Mouse (Mus musculus): ENCODE measurements around the gene Hdac1.
"Not testable (repeated sequence)": the region's sequence is repeated elsewhere in the genome, so short reads cannot be mapped to it uniquely, and the experiment has no call there.

Hdac1 gene

GRCm38 (mm10) chr4:129561184-129561583 lies 18.7 kb upstream of the Hdac1 start:
- in situ Hi-C loops (cut with MboI, MseI): loop anchor here (25.0 kb wide), 1 partner anchor 1351 kb away; the partner anchor contains the start of gene Laptm5

DNA sequence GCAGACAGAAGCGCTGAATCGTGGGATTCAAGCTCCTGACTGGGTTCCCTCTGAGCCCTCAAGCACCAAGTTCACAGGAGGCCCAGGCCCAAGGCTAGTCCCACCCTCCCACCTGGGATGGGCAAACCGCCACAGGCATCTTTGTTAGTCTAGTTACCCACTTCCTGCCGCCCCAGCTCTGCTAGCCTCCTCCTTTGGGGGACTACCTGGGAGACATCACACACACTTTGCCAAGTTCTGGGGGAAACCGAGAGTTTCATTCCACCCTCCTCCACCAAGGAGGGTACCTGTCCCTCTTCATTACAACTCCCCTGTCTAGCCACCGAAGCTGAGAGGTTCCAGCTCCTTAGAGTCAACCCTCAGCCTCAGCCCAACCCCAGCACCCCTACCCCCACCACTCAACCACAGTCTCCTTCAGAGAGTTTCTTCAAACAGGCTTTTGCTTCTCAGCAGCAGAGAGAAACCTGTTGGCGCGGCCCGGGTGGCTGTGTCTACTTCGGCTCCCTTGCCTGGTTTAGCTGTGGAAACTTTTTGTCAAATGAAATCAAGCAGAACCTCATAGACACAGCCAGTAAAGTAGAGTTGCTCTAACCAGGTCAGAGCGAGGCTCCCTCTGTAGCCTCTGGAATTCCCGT lies 15.9 kb upstream of the Hdac1 start:
- in situ Hi-C loops (cut with MboI, MseI): loop anchor here (5.0 to 25.0 kb wide), 2 partner anchors 44 to 1354 kb away; partner anchors contain the start of genes Eif3i, Laptm5 and Tmem234

DNA sequence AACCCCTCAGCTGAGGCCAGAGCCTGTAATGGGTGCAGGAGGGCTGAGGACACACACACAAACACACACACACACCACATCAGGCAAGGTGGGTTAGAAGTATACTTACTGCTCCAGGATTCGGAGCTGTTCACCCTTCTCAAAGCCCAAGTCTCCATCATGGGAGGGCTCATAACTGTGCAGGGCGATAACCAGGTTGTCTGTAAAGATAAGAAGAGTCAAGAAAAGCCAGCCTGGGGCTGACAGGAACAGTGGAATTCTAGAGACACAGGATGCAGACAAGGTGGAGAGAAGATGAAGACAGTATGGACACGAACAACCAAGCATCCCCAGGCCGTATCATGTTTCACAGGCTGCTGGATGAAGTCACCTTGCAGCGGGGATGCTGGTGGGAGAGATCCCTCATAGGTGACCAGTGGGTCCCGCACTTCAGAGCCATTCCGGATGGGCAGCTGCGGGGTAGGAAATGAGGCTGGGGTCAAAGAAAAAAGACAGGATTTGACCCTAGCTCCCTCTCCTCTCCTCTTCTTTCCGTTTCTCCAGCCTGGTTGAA lies 14.8 kb upstream of the Hdac1 start:
- in situ Hi-C loops (cut with MboI, MseI): loop anchor here (5.0 to 25.0 kb wide), 2 partner anchors 45 to 1355 kb away; partner anchors contain the start of genes Eif3i, Laptm5 and Tmem234

- in situ Hi-C loops (cut with MboI, MseI): loop anchor here (5.0 to 25.0 kb wide), 2 partner anchors 46 to 1356 kb away; partner anchors contain the start of genes Eif3i, Laptm5 and Tmem234
Observed at GRCm38 (mm10) chr4:129556532-129557223, 14.2 kb upstream of the Hdac1 start.

DNA sequence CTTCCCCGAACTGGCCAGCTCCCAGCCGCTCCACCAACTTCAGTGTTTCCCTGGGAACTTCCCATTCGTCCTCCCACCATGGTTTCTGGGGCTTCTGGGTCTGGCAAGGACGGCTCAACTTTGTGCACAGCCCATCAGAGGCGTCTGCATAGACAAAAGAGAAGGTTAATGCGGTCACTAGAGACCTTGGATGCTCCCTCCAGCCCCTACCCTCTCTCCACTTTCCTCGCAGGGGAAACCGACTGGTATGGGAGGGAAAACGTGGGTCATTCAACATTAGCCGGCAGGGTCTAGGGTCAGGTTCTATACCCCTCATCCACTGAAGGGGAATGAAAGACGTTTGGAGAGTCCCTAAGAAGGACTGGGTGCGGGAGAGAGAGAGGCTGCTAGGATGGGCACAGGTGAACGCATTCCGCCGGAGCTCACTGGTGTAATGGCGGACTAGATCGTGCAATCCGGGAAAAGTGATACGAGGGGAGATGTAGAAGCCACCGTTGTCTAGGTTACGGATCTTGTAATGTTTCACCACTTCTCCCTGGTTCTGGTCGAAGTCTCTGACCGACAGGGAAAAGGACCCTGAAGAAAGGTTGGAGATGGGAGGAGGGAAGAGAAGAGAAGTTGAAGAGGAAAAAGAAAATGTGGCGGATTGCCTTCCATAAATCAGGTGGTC lies 13.5 kb upstream of the Hdac1 start:
- in situ Hi-C loops (cut with MboI, MseI): loop anchor here (5.0 to 25.0 kb wide), 2 partner anchors 46 to 1356 kb away; partner anchors contain the start of genes Eif3i, Laptm5 and Tmem234

DNA sequence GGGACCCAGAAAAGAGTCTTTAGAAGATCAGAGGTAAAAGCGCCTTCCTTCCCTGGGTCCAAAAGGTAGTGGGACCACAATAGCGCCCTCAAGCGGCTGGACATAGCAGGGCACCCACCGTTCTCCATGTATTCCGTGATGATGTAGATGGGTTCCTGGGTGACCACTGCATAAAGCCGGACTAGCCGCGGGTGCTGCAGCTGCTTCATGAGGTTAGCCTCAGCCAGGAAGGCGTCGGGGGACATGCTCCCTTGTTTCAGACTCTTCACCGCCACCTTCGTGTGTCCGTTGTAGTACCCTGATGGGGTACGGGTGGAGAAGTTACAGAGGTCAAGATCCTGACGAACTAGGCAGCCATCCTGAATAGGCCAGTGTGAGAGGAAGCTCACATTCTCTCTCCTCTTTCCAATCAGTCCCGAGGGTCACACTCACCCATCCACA lies 12.9 kb upstream of the Hdac1 start:
- in situ Hi-C loops (cut with MboI, MseI): loop anchor here (5.0 to 25.0 kb wide), 2 partner anchors 47 to 1357 kb away; partner anchors contain the start of genes Eif3i, Laptm5 and Tmem234

- in situ Hi-C loops (cut with MboI, MseI): loop anchor here (25.0 kb wide), 1 partner anchor 1358 kb away; the partner anchor contains the start of gene Laptm5
Observed at GRCm38 (mm10) chr4:129554512-129554911, 12.0 kb upstream of the Hdac1 start.

DNA sequence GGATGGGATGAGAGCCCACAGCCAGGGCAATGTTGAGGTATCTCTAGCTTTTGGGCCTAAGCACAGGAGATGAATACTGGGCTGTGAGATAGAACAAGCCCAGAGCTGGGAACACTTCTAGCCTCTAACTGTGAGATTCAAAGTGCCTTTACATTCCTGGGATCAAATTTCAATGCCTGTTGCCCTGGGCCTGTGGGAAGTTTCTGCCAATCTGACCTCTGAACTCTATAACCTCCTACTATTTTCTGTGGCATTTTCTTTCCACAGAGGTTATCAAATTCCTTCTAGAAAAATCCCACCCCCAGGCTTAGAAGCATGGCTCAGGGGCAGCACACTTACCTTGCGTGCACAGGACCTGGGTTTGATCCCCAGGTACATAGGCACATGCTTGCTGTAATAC lies 7.8 kb upstream of the Hdac1 start:
- in situ Hi-C loops (cut with MboI, MseI): loop anchor here (25.0 kb wide), 1 partner anchor 1362 kb away; the partner anchor contains the start of gene Laptm5

GRCm38 (mm10) chr4:129549306-129549705 lies 6.8 kb upstream of the Hdac1 start:
- in situ Hi-C loops (cut with MboI, MseI): no loop called here

DNA sequence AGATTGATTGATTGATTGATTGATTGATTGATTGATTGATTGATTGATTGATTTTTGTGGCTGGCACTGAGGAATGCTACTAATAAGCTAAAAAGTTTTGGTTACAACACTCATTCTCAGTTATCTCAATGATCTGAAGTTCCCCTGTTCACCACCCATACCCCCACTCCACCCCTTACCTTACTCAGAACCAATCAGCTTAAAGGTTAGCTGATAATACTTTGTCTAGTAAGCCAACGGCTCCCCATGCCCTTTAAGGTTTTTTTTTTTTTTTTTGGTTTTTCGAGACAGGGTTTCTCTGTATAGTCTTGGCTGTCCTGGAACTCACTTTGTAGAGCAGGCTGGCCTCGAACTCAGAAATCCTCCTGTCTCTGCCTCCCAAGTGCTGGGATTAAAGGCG lies 5.1 kb upstream of the Hdac1 start:
- in situ Hi-C loops (cut with MboI, MseI): not testable (repeated sequence)

DNA sequence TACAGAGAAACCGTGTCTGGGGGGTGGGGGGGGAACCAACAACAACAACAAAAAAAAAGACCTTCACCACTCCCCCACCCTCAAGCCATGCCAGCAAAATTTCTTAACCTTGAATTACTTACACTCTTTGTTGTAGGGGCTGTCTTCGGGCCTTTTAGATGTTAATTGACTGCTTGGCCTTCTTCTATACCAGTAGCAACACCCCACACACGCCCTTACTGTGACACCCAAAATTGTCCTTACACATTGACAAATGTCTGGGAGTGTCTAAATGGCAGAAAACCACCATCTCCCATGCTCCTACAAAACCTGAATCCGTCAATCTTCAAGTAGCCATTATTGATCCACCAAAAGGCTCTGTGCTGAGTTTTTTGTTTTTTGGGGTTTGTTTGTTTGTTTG lies 1.6 kb upstream of the Hdac1 start:
- in situ Hi-C loops (cut with MboI, MseI): no loop called here

DNA sequence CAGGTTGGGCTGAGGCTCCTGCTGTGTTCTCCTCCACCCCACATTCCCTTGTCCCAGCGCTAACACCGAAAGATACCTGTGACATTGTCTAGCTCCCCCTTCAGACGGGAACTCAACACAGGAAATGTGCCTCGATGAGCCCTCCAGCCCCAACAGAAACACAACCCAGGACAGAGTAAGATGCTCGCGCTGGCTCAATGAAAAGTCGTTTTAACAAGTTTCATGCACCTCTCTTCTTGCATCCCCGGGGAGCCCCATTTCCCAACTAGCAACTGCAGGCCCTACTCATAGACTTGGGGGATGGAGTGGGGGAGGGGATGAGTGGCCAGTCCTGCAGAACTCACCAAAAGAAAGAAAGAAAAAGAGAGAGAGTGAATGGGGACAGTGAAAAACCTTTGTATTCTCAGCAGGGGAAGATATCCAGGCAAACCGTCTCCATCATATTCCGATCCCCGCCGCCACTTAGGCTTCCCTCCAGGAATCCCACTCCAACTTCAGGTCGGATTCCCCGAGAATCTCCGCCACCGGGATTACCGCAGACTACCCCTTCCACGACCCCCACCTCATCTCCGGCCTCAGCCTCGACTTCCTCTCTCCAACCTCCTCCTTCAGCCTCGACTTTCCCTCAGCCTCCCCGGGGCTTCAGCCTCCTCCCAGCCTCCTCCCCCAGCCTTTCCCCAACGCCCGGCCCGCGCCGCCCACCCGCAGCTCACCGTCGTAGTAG lies 483 bp downstream of the Hdac1 start:
- in situ Hi-C loops (cut with MboI, MseI): no loop called here

- in situ Hi-C loops (cut with MboI, MseI): no loop called here
Observed at GRCm38 (mm10) chr4:129540012-129540411, 2.5 kb downstream of the Hdac1 start.

DNA sequence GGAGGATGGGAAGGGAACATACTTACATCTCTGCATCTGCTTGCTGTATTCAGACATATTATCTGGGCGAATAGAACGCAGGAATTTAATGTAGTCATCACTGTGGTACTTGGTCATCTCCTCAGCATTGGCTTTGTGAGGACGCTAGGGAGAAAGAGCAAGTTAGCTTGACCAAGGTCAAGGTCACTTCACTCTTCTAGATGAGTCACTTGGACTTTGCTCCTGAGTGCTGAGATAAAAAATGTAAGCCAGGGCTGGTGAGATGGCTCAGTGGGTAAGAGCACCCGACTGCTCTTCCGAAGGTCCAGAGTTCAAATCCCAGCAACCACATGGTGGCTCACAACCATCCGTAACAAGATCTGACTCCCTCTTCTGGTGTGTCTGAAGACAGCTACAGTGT lies 13.6 kb downstream of the Hdac1 start:
- in situ Hi-C loops (cut with MboI, MseI): not testable (repeated sequence)

GRCm38 (mm10) chr4:129525889-129526288 lies 16.6 kb downstream of the Hdac1 start:
- in situ Hi-C loops (cut with MboI, MseI): no loop called here

- in situ Hi-C loops (cut with MboI, MseI): no loop called here
Observed at GRCm38 (mm10) chr4:129525338-129525737, 17.2 kb downstream of the Hdac1 start.

DNA sequence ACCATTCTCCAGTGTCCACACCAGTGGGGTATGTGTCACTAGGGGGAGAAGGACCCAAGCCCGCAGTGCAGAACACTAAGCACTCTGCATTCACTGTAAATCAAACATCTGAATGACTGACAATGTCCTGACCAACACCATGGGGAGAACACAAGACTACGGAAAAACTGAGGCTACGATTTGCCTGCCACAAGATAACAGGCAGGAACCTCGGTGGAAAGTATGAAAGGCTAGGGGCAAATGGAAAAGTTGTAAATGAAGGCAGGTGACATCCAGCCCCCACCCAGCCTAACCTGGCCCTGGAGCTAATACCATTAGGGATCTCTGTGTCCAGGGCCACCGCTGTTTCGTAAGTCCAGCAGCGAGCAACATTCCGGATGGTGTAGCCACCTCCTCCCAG lies 24.0 kb downstream of the Hdac1 start:
- in situ Hi-C loops (cut with MboI, MseI): no loop called here

DNA sequence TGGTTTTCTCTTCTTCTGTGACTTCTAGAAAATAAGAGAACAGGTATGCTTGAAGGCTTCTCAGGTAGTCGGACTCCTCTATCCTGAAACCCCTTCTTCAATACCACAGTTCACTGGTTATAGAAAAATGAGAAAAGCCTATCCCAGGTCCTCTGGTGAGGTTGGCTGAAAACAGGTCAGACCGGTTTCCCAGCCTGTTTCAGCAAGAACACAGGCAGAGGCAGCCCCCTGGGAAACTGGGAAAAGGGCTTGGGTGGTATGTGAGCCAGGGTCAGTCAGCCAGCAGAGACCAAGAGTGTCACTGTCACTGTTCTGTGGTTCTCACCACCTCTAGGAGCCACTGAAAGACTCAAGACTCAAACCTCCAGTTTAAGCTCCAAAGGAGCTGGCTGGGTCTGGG lies 25.6 kb downstream of the Hdac1 start:
- in situ Hi-C loops (cut with MboI, MseI): no loop called here

DNA sequence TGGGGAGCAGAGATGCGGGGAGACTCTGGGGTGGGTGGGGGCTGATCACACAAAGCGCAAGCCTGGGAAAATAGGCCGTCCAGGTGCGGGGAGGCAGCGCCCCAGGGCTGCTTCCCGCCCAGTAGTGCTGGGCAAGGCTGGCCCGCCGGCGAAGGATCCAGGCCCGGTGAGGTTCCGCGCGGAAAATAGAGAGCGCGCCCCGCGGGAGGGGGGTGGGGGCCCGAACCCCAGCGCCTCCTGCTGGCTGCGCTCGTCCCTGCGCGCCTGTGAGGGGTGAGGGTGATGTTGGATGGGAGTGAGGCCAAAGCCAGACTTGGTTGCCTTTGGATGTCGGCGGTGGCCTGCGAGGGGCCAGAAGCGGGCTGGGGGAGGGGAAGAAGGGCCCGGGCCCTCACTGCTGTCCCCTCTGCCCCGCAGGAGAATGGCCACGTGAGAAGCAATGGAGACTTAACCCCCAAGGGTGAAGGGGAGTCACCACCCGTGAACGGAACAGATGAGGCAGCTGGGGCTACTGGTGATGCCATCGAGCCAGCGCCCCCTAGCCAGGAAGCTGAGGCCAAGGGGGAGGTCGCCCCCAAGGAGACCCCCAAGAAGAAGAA lies 28.1 kb downstream of the Hdac1 start:
- in situ Hi-C loops (cut with MboI, MseI): no loop called here

DNA sequence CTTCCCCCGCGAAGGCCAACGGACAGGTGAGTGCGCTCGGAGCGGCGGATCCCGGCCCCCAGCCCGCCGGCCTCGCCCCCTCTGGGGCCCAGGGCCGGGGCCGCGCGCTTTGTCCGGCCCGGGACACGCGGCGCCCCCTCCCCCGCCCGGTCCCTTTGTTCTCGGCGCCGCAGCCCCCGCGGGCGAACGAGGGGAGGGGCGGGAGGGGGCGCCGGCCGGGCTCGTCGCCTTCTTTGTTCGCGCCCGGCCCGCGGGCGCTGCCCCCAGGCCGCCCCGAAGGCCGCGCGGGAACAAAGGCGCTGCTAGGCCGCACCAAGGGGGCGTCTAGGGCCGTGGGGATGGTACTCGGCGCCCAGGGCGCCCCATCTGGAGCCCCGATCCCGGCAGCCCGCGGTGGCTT lies 28.6 kb downstream of the Hdac1 start:
- in situ Hi-C loops (cut with MboI, MseI): no loop called here
